ENCODE assay signal across 15 mouse cellular contexts in the genomic region with DNA sequence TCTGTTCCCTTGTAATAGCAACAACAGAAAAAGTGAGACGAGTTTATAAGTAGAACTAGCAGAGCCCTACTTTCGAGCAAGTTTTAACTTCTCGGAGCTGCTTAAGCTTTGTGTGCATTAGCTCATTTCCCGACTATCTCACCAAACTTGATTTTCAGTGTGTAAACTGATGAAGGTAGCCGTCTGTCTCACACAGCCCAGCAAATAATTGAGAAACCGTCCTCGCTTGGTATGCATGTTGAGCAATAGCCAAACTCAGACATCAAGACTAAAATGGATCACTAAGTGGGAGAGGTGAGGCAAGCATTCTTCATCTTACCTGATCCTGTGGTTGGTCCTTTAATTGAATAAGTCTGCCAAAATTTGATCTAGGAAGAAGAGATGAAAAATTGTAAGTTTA. TPM values are rescaled to one million over a fixed set of nuclear protein-coding genes. Genes with fewer than 3 reads are reported as not detected.
"Had no signal": no experiment of that assay in that cellular context is flagged by ENCODE, and none has a peak within 500 bp of the region (broad histone marks: within the 10 kb centered on the region; RNA-seq: fewer than 3 reads in every experiment).

No protein-coding gene starts in this region.

- H3K27ac ChIP-seq: intestine, embryonic 15.5 days; left cerebral cortex, adult 2 months; limb, embryonic 10.5 days; midbrain, embryonic 10.5 days; neural tube, embryonic 13.5 days had no signal

- H3K27me3 ChIP-seq: intestine, embryonic 15.5 days; neural tube, embryonic 13.5 days had no signal

- H3K36me3 ChIP-seq: intestine, embryonic 15.5 days; limb, embryonic 10.5 days; midbrain, embryonic 10.5 days; neural tube, embryonic 13.5 days had no signal

- H3K4me2 ChIP-seq: intestine, embryonic 15.5 days; neural tube, embryonic 13.5 days had no signal

- ATAC-seq: intestine, embryonic 15.5 days; midbrain, embryonic 16.5 days had no signal

- H3K4me3 ChIP-seq: intestine, embryonic 15.5 days; left cerebral cortex, adult 2 months; limb, embryonic 10.5 days; midbrain, embryonic 10.5 days; neural tube, embryonic 13.5 days had no signal

- H3K4me1 ChIP-seq: intestine, embryonic 15.5 days; midbrain, embryonic 10.5 days; neural tube, embryonic 13.5 days had no signal

- DNase-seq: kidney, adult 18-20 months; kidney, postnatal 14 days; lung, postnatal 4 days; retina, postnatal 1 day; right cerebral cortex, postnatal 25 days; thymus, adult 2 months; thymus, postnatal 25 days had no signal

- H3K9me3 ChIP-seq: intestine, embryonic 15.5 days; limb, embryonic 10.5 days; midbrain, embryonic 10.5 days; neural tube, embryonic 13.5 days had no signal

- H3K9ac ChIP-seq: intestine, embryonic 15.5 days; neural tube, embryonic 13.5 days had no signal

RNA-seq across cellular contexts. Expression of a gene that starts 25.9 kb away (rescaled TPM):
- polyA plus RNA-seq: large intestine, adult 2 months; small intestine, adult 2 months had no signal
